Mouse (Mus musculus): Measurements from ENCODE around the gene Meltf.

DNA sequence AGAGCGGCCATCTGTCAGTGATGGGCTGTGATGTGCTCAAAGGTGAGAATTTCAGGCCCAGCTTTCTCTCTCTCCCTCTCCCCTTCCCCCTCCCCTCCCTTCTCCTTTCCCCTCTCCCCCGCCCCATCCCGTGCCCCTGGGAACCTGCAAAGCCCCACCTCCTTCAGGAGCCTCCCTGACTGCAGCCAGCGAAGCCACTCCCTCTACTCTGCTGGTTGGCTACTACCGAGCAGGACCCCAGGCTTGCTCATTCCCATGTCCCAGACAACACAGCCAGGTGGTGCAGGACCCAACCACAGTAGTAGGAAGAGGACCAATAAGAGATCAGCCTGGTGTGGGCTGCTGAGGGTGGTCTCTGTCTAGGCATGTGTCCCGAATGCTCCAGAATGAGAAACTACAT lies 5.3 kb downstream of the Meltf start:
- TF ChIP-seq CTCF (IDR thresholded peaks at IDR 0.05; ENCODE audit: extremely low read depth, insufficient read length, insufficient replicate concordance, low read depth, low read length) (no peak), POLR2A (IDR thresholded peaks at IDR 0.05; ENCODE audit: low read depth, low read length) (no peak)
